Mouse (Mus musculus) ES-E14 (cell line): ENCODE results near the gene Fgf14.

Experiments used
- CHD2 ChIP-seq: IDR thresholded peaks from 2 replicates; pipeline ENCODE4 v1.6.1; 2014; ENCODE audit warnings: mild to moderate bottlenecking, low read depth, low read length, inconsistent platforms
- HCFC1 ChIP-seq: IDR thresholded peaks from 2 replicates; pipeline ENCODE4 v1.6.1; 2012; ENCODE audit warnings: low read length, inconsistent platforms, borderline replicate concordance; ENCODE audit not compliant: insufficient read depth
- MAFK ChIP-seq: IDR thresholded peaks from 2 replicates; pipeline ENCODE4 v1.6.1; 2014; ENCODE audit warnings: mild to moderate bottlenecking, low read depth, low read length, inconsistent platforms; ENCODE audit not compliant: insufficient read depth
- ZC3H11A ChIP-seq: IDR thresholded peaks from 2 replicates; pipeline ENCODE4 v1.6.1; 2012; ENCODE audit warnings: low read depth, mild to moderate bottlenecking, inconsistent platforms, low read length, borderline replicate concordance
- ZNF384 ChIP-seq: IDR thresholded peaks from 2 replicates; pipeline ENCODE4 v1.6.1; 2012; ENCODE audit warnings: low read depth, low read length, inconsistent platforms

- TF ChIP-seq ZNF384 (no peak), CHD2 (no peak), HCFC1 (no peak), MAFK (no peak), ZC3H11A (no peak)
Observed at GRCm38 (mm10) chr14:124536106-124536505, 140.8 kb downstream of the Fgf14 start.
